Mouse (Mus musculus) hindbrain, embryonic 13.5 days (tissue): Measurements from ENCODE around the gene Rora. TPM values are rescaled to one million over a fixed set of nuclear protein-coding genes. Genes with fewer than 3 reads are reported as not detected.

Experiments used
- ATAC-seq: fragments of 200-750 bp; cut with Nextera tagmentation; 2 replicates; pipeline ENCODE4 v1.8.0; 2017; ENCODE audit warnings: moderate TSS enrichment; ENCODE audit not compliant: low FRiP score
- H3K27ac ChIP-seq: fragments of 300-500 bp; sonication (generic); 2 replicates; pipeline ENCODE4 v1.5.1; 2015; ENCODE audit warnings: inconsistent platforms, mild to moderate bottlenecking, moderate library complexity
- H3K27me3 ChIP-seq: fragments of 300-500 bp; sonication (generic); 2 replicates; pipeline ENCODE4 v1.6.1; 2015; ENCODE audit warnings: mild to moderate bottlenecking, inconsistent platforms
- H3K36me3 ChIP-seq: fragments of 300-500 bp; sonication (generic); 2 replicates; pipeline ENCODE4 v1.6.1; 2015; ENCODE audit warnings: mild to moderate bottlenecking, inconsistent platforms
- H3K4me1 ChIP-seq: fragments of 300-500 bp; sonication (generic); replicated peaks from 2 replicates; pipeline ENCODE4 v1.6.1; 2015; ENCODE audit warnings: inconsistent platforms
- H3K4me2 ChIP-seq: fragments of 300-500 bp; sonication (generic); 2 replicates; pipeline ENCODE4 v1.6.1; 2015; ENCODE audit warnings: inconsistent platforms, mild to moderate bottlenecking, moderate library complexity
- H3K4me3 ChIP-seq: fragments of 300-500 bp; sonication (generic); 2 replicates; pipeline ENCODE4 v1.5.1; 2015; ENCODE audit warnings: mild to moderate bottlenecking, inconsistent platforms
- H3K9ac ChIP-seq: fragments of 300-500 bp; sonication (generic); 2 replicates; pipeline ENCODE4 v1.6.1; 2015; ENCODE audit warnings: mild to moderate bottlenecking, inconsistent platforms
- H3K9me3 ChIP-seq: fragments of 300-500 bp; sonication (generic); 2 replicates; pipeline ENCODE4 v1.6.1; 2016; ENCODE audit warnings: inconsistent platforms
- WGBS: fragments of 180-500 bp; shearing (Covaris S2); methylation state at CpG from one replicate; pipeline ENCODE4 v1.1.7; 2015; 5-methylcytosine and 5-hydroxymethylcytosine counted together
- polyA plus RNA-seq: library from polyadenylated mRNA; unstranded; fragments of >200 nt; fragmentation: Nextera tagmentation; extraction: Ambion mirVana; gene quantifications from 2 replicates; pipeline ENCODE4 v1.2.1, GENCODE M21; 2015

Rora gene
- polyA plus RNA-seq, 1 experiment from 2014 or later = 25.0 TPM

- H3K9ac ChIP-seq = no peak overlapping the region
- no peak overlapping the region for H3K4me2 ChIP-seq
- WGBS = 12% methylated on average over 6 of the region's 6 CpGs
- peaks cover 17% of the 10 kb centered on the region for H3K27me3 ChIP-seq
- H3K4me3 ChIP-seq = no peak overlapping the region
- ATAC-seq = peak; percentile 49; the same call in 1 of the 2 replicates
- peaks cover 23% of the 10 kb centered on the region for H3K4me1 ChIP-seq
- no peaks in the 10 kb centered on the region for H3K9me3 ChIP-seq
- no peaks in the 10 kb centered on the region for H3K36me3 ChIP-seq
- H3K27ac ChIP-seq = peak overlapping the region; percentile 60; the same call in 1 of the 2 replicates
Measured at GRCm38 (mm10) chr9:68947707-68948106, 294.1 kb downstream of the Rora start.

- H3K4me1 ChIP-seq = peaks cover 21% of the 10 kb centered on the region
- 45% methylated on average over 3 of the region's 3 CpGs for WGBS
- 0 out of 2 replicates have a peak, but pooled peaks have one; percentile 32 for ATAC-seq
- H3K27ac ChIP-seq = peak overlapping the region; percentile 60; the same call in 1 of the 2 replicates
- no peak overlapping the region for H3K9ac ChIP-seq
- H3K4me2 ChIP-seq = no peak overlapping the region
- H3K9me3 ChIP-seq = no peaks in the 10 kb centered on the region
- peaks cover 20% of the 10 kb centered on the region for H3K27me3 ChIP-seq
- H3K36me3 ChIP-seq = no peaks in the 10 kb centered on the region
- H3K4me3 ChIP-seq = no peak overlapping the region
Measured at GRCm38 (mm10) chr9:68948141-68948540, 294.6 kb downstream of the Rora start.

DNA sequence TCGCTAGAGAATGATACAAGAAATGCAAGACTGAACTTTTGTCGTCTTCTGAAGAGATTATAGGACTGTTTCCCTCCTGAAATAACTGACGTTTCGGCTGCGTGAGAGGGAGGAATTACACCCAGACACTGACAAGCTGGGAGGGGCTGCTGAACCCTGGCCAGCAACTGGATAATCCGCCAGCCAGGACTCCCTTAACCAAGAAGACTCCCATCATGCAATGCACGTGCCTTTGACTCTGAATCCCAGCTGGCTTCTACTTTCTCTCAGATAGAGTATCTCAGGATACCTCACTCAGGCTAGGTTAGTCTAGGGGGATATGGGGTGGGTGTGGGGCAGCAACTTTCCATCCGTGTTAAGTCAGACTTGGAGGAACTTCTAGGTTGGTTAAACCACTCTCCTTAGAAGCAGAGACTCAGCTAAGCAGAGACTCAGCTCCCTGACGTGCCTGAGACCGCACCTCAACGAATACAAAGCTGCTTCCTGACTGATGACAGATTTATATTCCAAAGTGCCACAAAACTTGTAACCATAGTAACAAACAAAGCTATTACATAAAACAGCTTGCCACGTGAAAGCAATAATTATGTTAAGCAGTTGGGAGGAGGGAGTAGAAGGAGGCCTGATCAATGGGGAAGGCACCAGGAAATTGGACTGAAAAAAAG is 302.8 kb downstream of the Rora start:
- peaks cover 6% of the 10 kb centered on the region; the same call in 1 of the 2 replicates for H3K4me1 ChIP-seq
- H3K4me2 ChIP-seq = no peak overlapping the region
- no peak overlapping the region for H3K9ac ChIP-seq
- H3K27ac ChIP-seq = no peak overlapping the region
- peaks cover 9% of the 10 kb centered on the region; the same call in 1 of the 2 replicates for H3K27me3 ChIP-seq
- H3K4me3 ChIP-seq = no peak overlapping the region
- no peaks in the 10 kb centered on the region for H3K9me3 ChIP-seq
- H3K36me3 ChIP-seq = no peaks in the 10 kb centered on the region
- 55% methylated on average over 12 of the region's 12 CpGs for WGBS
- ATAC-seq = no peak

DNA sequence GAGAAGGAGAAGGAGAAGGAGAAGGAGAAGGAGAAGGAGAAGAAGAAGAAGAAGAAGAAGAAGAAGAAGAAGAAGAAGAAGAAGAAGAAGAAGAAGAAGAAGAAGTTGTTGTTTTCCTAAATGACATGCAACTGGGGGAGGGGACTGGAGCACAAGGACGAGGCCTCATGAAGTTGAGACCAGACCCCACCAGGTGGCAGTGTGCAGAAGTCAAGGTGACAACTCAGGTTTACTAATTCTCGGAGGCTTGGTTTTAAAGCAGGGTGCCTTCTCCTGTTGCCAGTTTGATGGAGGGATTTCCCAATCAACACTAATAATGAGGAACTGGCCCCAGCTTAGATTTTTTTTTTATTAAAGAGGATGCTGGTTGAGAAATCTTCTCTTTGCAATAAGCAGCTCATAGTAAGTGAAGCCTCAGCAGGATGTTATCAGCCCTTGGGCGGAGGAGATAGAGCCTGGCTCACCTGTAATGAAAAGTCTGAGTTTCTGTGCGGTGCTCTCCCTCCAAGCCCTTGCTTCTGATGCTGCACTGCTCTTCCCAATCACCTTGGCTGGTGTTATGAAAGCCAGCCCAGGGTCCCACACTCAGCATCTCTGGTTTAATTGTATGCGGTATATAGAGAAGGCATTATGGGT is 303.5 kb downstream of the Rora start:
- Histone ChIP-seq H3K4me2 (no peak overlapping the region), H3K9me3 (no peaks in the 10 kb centered on the region), H3K4me3 (no peak overlapping the region), H3K27ac (no peak overlapping the region), H3K27me3 (peaks cover 9% of the 10 kb centered on the region; the same call in 1 of the 2 replicates), H3K9ac (no peak overlapping the region), H3K36me3 (no peaks in the 10 kb centered on the region), H3K4me1 (peaks cover 6% of the 10 kb centered on the region; the same call in 1 of the 2 replicates)
- ATAC-seq = no peak
- WGBS = 66% methylated on average over 5 of the region's 5 CpGs

GRCm38 (mm10) chr9:68957793-68958192 is 304.2 kb downstream of the Rora start:
- Histone ChIP-seq H3K9me3 (no peaks in the 10 kb centered on the region), H3K4me1 (peaks cover 6% of the 10 kb centered on the region; the same call in 1 of the 2 replicates), H3K9ac (no peak overlapping the region), H3K27ac (no peak overlapping the region), H3K36me3 (no peaks in the 10 kb centered on the region), H3K4me3 (no peak overlapping the region), H3K27me3 (peaks cover 9% of the 10 kb centered on the region; the same call in 1 of the 2 replicates), H3K4me2 (no peak overlapping the region)
- WGBS = 91% methylated on average over 3 of the region's 3 CpGs
- no peak for ATAC-seq

- no peak overlapping the region for H3K9ac ChIP-seq
- 64% methylated on average over 5 of the region's 5 CpGs for WGBS
- H3K4me2 ChIP-seq = no peak overlapping the region
- ATAC-seq = no peak
- H3K27me3 ChIP-seq = 0 out of 2 replicates have a peak, but pooled peaks cover 5% of the 10 kb centered on the region
- H3K27ac ChIP-seq = no peak overlapping the region
- no peak overlapping the region for H3K4me3 ChIP-seq
- H3K9me3 ChIP-seq = no peaks in the 10 kb centered on the region
- H3K36me3 ChIP-seq = no peaks in the 10 kb centered on the region
- peaks cover 6% of the 10 kb centered on the region; the same call in 1 of the 2 replicates for H3K4me1 ChIP-seq
Measured at GRCm38 (mm10) chr9:68958919-68959318, 305.3 kb downstream of the Rora start.

GRCm38 (mm10) chr9:68963898-68964297 is 310.3 kb downstream of the Rora start:
- Histone ChIP-seq H3K9me3 (no peaks in the 10 kb centered on the region), H3K36me3 (no peaks in the 10 kb centered on the region), H3K4me2 (no peak overlapping the region), H3K27ac (no peak overlapping the region), H3K4me3 (no peak overlapping the region), H3K27me3 (no peaks in the 10 kb centered on the region), H3K9ac (no peak overlapping the region), H3K4me1 (0 out of 2 replicates have a peak, but pooled peaks cover 5% of the 10 kb centered on the region)
- 86% methylated on average over 5 of the region's 5 CpGs for WGBS
- ATAC-seq = no peak

DNA sequence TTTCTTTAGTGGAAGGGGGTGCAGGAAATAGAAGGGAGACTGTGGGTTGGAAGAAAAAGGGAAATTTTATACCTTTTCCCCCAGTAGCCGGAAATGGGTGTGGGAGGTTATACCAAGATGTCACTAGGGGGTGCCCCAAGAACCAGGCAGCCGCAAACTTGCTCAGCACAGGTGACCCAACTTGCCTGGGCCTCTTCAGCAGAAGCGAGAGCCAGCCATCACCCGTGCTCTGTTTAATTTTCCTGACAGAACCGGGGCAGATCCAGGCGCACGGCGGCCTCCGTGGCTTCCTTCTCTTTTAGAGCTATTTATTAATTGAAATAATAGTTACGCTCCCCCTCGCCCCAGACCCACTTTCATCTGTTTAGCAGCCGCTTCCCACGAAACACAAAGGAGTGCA is 313.0 kb downstream of the Rora start:
- Histone ChIP-seq H3K27ac (no peak overlapping the region), H3K4me3 (no peak overlapping the region), H3K4me1 (0 out of 2 replicates have a peak, but pooled peaks cover 5% of the 10 kb centered on the region), H3K9ac (no peak overlapping the region), H3K9me3 (no peaks in the 10 kb centered on the region), H3K4me2 (no peak overlapping the region), H3K36me3 (no peaks in the 10 kb centered on the region), H3K27me3 (no peaks in the 10 kb centered on the region)
- WGBS = 47% methylated on average over 13 of the region's 13 CpGs
- no peak for ATAC-seq

DNA sequence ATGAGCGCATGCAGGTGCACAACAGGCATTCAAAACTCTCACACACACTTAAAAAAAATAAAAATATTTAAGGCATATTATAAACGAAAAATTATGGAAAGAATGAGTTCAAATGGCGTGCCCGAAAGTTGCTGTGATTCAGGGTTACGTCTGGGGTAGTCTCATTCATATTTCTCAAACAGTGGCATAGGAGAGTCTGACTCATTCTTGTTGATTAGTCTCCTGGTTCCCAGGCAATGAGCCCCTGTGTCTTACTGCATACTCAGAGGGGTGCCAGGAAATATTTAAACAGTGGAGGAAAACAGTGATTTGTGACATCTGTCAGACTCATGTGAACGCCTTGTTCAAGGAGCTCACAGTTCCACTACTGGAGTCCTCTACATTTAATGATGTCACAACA is 316.5 kb downstream of the Rora start:
- H3K9me3 ChIP-seq = no peaks in the 10 kb centered on the region
- no peak for ATAC-seq
- H3K36me3 ChIP-seq = no peaks in the 10 kb centered on the region
- H3K27ac ChIP-seq = no peak overlapping the region
- no peaks in the 10 kb centered on the region for H3K27me3 ChIP-seq
- H3K4me1 ChIP-seq = 0 out of 2 replicates have a peak, but pooled peaks cover 5% of the 10 kb centered on the region
- no peak overlapping the region for H3K4me3 ChIP-seq
- 85% methylated on average over 6 of the region's 6 CpGs for WGBS
- H3K9ac ChIP-seq = no peak overlapping the region
- no peak overlapping the region for H3K4me2 ChIP-seq

DNA sequence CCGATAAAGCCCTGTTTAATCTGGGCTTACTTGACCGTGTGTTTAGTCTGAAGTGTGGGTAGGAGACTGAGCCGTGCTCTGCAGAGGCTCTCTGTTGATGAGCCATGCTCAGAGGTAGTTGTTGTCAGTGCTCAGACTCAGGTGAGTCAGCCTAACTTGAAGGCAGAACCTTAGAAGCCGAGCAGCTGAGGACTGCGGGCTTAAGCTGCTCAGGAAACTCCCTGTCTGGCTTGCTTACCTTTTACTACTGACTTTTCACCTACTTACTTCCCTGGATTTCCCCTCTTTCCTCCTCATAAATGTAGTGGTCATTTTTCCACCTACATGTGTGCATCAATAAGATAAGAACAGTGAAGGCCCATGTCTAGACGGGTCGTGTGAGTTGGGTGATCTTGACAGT is 318.7 kb downstream of the Rora start:
- 95% methylated on average over 7 of the region's 7 CpGs for WGBS
- no peak for ATAC-seq
- no peaks in the 10 kb centered on the region for H3K27me3 ChIP-seq

GRCm38 (mm10) chr9:68974517-68974916 is 320.9 kb downstream of the Rora start:
- Histone ChIP-seq H3K9ac (no peak overlapping the region), H3K9me3 (no peaks in the 10 kb centered on the region), H3K27ac (no peak overlapping the region), H3K4me3 (no peak overlapping the region), H3K4me1 (peaks cover 6% of the 10 kb centered on the region), H3K27me3 (no peaks in the 10 kb centered on the region), H3K4me2 (no peak overlapping the region), H3K36me3 (no peaks in the 10 kb centered on the region)
- ATAC-seq = no peak
- WGBS = 83% methylated on average over 2 of the region's 2 CpGs

More for the DNA sequence above, 318.7 kb downstream of the Rora start:
- Histone ChIP-seq H3K9me3 (no peaks in the 10 kb centered on the region), H3K27ac (no peak overlapping the region), H3K36me3 (no peaks in the 10 kb centered on the region), H3K4me2 (no peak overlapping the region), H3K9ac (no peak overlapping the region), H3K4me3 (no peak overlapping the region), H3K4me1 (peaks cover 3% of the 10 kb centered on the region)

GRCm38 (mm10) chr9:68976136-68976535 is 322.6 kb downstream of the Rora start:
- Histone ChIP-seq H3K9me3 (no peaks in the 10 kb centered on the region), H3K27me3 (no peaks in the 10 kb centered on the region), H3K9ac (no peak overlapping the region), H3K4me3 (no peak overlapping the region), H3K4me1 (peaks cover 6% of the 10 kb centered on the region), H3K36me3 (no peaks in the 10 kb centered on the region), H3K4me2 (no peak overlapping the region), H3K27ac (no peak overlapping the region)
- no peak for ATAC-seq
- 45% methylated on average over 5 of the region's 5 CpGs for WGBS
